Mouse (Mus musculus) stomach, embryonic 15.5 days (tissue): ENCODE measurements around the gene Dnajb3. TPM values are rescaled to one million over a fixed set of nuclear protein-coding genes. Genes with fewer than 3 reads are reported as not detected.
"Not testable (repeated sequence)": the region's sequence is repeated elsewhere in the genome, so short reads cannot be mapped to it uniquely, and the experiment has no call there.

Source experiments
- ATAC-seq: fragments of 200-750 bp; cut with Nextera tagmentation; 2 replicates; pipeline ENCODE4 v1.8.0; 2017; ENCODE audit warnings: low read depth, moderate number of reproducible peaks, moderate TSS enrichment; ENCODE audit not compliant: insufficient read depth, low FRiP score
- H3K27ac ChIP-seq: fragments of 300-500 bp; sonication (generic); 2 replicates; pipeline ENCODE4 v1.5.1; 2015; ENCODE audit warnings: mild to moderate bottlenecking, inconsistent platforms
- H3K27me3 ChIP-seq: fragments of 300-500 bp; sonication (generic); replicated peaks from 2 replicates; pipeline ENCODE4 v1.6.1; 2015; ENCODE audit warnings: inconsistent platforms
- H3K36me3 ChIP-seq: fragments of 300-500 bp; sonication (generic); 2 replicates; pipeline ENCODE4 v1.6.1; 2015; ENCODE audit warnings: inconsistent platforms
- H3K4me1 ChIP-seq: fragments of 300-500 bp; sonication (generic); 2 replicates; pipeline ENCODE4 v1.6.1; 2015; ENCODE audit warnings: inconsistent platforms
- H3K4me2 ChIP-seq: fragments of 300-500 bp; sonication (generic); 2 replicates; pipeline ENCODE4 v1.6.1; 2015; ENCODE audit warnings: mild to moderate bottlenecking, inconsistent platforms
- H3K4me3 ChIP-seq: fragments of 300-500 bp; sonication (generic); replicated peaks from 2 replicates; pipeline ENCODE4 v1.5.1; 2015; ENCODE audit warnings: inconsistent platforms
- H3K9ac ChIP-seq: fragments of 300-500 bp; sonication (generic); 2 replicates; pipeline ENCODE4 v1.6.1; 2015; ENCODE audit warnings: inconsistent platforms
- H3K9me3 ChIP-seq: fragments of 300-500 bp; sonication (generic); 2 replicates; pipeline ENCODE4 v1.6.1; 2016; ENCODE audit warnings: inconsistent platforms
- WGBS: fragments of 180-500 bp; shearing (Covaris S2); methylation state at CpG from one replicate; pipeline ENCODE4 v1.1.7; 2015; 5-methylcytosine and 5-hydroxymethylcytosine counted together
- polyA plus RNA-seq: library from polyadenylated mRNA; unstranded; fragments of >200 nt; fragmentation: Nextera tagmentation; extraction: Ambion mirVana; gene quantifications from 2 replicates; pipeline ENCODE4 v1.2.1, GENCODE M21; 2015

Gene Dnajb3
- polyA plus RNA-seq, 1 experiment from 2014 or later, result 10.1 TPM

DNA sequence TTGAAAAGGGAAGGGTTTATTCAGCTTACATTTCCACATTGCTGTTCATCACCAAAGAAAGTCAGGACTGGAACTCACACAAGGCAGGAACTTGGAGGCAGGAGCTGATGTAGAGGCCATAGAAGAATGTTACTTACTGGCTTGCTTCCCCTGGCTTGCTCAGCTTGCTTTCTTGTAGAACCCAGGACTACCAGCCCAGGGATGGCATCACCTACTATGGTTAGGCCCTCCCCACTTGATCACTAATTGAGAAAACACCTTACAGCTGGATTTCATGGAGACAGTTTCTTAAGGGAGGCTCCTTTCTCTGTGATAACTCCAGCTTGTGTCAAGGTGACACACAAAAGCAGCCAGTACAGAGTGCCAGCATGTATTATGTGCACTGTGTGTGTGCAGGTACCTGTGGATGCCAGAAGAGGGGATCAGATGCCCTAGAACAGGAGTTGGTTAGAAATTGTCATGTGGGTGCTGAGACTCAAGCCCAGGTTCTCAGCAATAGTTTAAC lies 17.5 kb upstream of the Dnajb3 start:
- not testable (repeated sequence) for H3K36me3 ChIP-seq, H3K9ac ChIP-seq, H3K4me1 ChIP-seq, H3K9me3 ChIP-seq, H3K4me3 ChIP-seq, H3K4me2 ChIP-seq, ATAC-seq, H3K27ac ChIP-seq, H3K27me3 ChIP-seq

DNA sequence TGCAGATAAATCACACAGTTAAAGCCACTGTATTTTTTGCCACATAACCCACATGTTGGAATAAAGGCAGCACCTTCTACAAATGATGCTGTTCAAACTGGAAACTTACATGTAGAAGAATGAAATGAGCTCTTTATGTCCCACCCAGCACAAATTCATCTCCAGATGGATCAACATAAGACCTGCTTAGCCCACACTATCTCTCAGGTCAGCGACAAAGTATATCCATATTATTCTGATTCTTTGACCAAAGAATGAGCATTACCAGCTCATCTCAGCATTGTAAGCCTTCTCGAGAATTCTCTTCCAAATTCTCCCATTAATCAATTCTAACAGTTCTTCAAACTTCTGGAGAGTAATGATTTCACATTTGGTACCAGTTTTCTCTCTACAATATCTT lies 16.6 kb upstream of the Dnajb3 start:
- ATAC-seq, result no peak
- Histone ChIP-seq H3K4me3 (no peak overlapping the region), H3K9ac (no peak overlapping the region), H3K27me3 (no peaks in the 10 kb centered on the region), H3K4me1 (no peaks in the 10 kb centered on the region), H3K36me3 (no peaks in the 10 kb centered on the region), H3K4me2 (no peak overlapping the region), H3K9me3 (peaks cover 13% of the 10 kb centered on the region; the same call in 1 of the 2 replicates), H3K27ac (no peak overlapping the region)
- 46% methylated on average over 2 of the region's 2 CpGs for WGBS

DNA sequence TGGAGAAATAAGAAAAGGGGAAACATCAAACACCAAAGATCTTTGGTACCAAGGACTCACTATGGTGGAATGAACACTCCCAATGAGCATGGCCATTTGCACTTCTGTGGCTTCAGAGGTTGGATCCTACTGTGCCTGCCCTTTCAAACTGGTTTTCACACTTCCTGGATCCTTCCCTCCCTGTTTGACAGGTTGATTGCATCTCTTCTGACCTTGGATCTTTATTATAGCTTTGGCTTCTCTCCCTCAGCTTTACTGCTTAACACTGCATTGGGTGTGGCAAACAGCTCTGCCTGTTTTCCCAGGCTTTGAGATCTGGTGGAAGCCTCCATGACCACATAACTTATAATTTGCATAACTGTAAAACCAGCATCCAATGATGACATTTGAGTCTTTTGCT lies 14.8 kb upstream of the Dnajb3 start:
- peaks cover 12% of the 10 kb centered on the region for H3K9me3 ChIP-seq
- H3K4me2 ChIP-seq, result no peak overlapping the region
- H3K27me3 ChIP-seq, result no peaks in the 10 kb centered on the region
- no peaks in the 10 kb centered on the region for H3K4me1 ChIP-seq
- H3K27ac ChIP-seq, result no peak overlapping the region
- no peak overlapping the region for H3K4me3 ChIP-seq
- ATAC-seq, result no peak
- no peak overlapping the region for H3K9ac ChIP-seq
- H3K36me3 ChIP-seq, result no peaks in the 10 kb centered on the region

DNA sequence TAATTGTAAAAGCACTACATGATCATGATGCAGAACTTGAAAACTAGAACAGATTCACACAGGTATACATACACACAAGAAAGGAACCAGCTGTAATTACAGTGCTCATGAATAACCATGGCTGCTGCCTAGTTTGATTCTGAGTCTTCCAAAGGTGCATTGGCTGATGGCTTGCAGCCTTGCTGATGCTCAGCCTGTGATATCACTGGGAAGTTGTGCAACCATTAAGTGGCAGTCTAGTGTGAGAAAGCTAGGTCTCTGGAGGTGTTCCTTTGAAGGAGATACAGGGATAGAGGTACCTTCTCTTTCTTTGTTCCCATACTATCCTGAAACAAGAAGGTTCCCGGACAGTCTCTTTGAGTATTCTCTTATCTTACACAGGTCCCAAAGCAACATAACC lies 13.5 kb upstream of the Dnajb3 start:
- no peak for ATAC-seq
- H3K36me3 ChIP-seq, result no peaks in the 10 kb centered on the region
- H3K9ac ChIP-seq, result no peak overlapping the region
- H3K27ac ChIP-seq, result no peak overlapping the region
- no peaks in the 10 kb centered on the region for H3K4me1 ChIP-seq
- H3K9me3 ChIP-seq, result peaks cover 12% of the 10 kb centered on the region
- H3K27me3 ChIP-seq, result no peaks in the 10 kb centered on the region
- H3K4me2 ChIP-seq, result no peak overlapping the region
- 15% methylated on average over 1 of the region's 1 CpGs for WGBS
- H3K4me3 ChIP-seq, result no peak overlapping the region

DNA sequence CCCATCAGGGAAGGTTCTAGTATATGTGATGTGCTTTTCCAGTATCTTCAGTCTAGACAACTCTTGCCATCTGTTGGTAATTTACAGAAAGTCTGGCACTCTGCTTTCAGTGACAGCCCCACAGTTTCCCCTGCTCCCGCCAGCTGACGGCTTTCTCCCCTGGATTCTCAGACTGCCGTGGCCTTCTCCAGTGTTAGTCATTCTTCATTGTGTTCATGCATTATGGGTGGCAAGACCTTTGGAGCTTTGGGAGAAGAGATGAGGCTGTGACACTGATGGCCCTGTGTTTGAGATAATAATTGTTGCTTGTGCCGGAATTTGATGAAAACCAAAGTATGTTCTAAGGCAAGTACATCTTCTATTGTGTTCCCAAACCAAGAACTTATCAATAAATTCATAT lies 13.0 kb upstream of the Dnajb3 start:
- ATAC-seq, result no peak
- no peaks in the 10 kb centered on the region for H3K27me3 ChIP-seq
- H3K27ac ChIP-seq, result no peak overlapping the region
- no peak overlapping the region for H3K4me3 ChIP-seq
- WGBS, result 50% methylated on average over 4 of the region's 4 CpGs
- no peak overlapping the region for H3K4me2 ChIP-seq
- H3K9me3 ChIP-seq, result peaks cover 12% of the 10 kb centered on the region
- no peaks in the 10 kb centered on the region for H3K4me1 ChIP-seq
- H3K9ac ChIP-seq, result no peak overlapping the region
- no peaks in the 10 kb centered on the region for H3K36me3 ChIP-seq

DNA sequence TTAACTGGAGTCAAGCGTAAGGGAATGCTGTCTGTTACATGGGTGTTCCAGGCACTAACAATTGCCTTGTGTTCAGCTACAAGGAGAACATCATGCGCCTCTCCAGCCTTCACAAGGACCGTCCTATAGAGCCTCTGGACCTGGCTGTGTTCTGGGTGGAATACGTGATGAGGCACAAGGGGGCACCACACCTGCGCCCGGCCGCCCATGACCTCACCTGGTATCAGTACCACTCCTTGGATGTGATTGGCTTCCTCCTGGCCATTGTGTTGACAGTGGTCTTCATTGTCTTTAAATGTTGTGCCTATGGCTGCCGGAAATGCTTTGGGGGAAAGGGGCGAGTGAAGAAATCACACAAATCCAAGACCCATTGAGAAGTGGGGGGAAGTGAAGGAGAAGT lies 12.5 kb upstream of the Dnajb3 start:
- no peak for ATAC-seq
- Histone ChIP-seq H3K27me3 (no peaks in the 10 kb centered on the region), H3K4me2 (no peak overlapping the region), H3K36me3 (no peaks in the 10 kb centered on the region), H3K9me3 (peaks cover 16% of the 10 kb centered on the region), H3K4me3 (no peak overlapping the region), H3K9ac (no peak overlapping the region), H3K4me1 (no peaks in the 10 kb centered on the region), H3K27ac (no peak overlapping the region)
- WGBS, result 74% methylated on average over 9 of the region's 9 CpGs

DNA sequence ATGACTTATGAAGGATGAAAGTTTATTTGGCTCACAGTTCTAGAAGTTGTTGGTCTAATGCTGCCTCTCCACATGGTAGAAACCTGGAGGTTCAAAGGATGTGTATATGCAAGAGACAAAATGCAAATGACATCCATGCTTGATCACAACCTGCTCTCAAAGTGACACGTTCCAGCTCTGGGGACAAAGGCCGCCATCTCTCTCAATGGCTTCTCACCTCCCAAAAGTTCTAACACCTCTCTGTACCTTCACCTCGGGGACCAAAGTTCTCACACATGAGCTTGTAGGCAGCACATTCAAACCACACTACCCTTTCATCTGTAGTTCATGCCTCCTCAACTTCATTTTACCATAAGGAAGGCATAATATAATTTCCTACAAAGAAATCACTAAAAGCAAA lies 12.0 kb upstream of the Dnajb3 start:
- Histone ChIP-seq H3K27me3 (no peaks in the 10 kb centered on the region), H3K4me2 (no peak overlapping the region), H3K36me3 (no peaks in the 10 kb centered on the region), H3K9ac (no peak overlapping the region), H3K9me3 (peaks cover 16% of the 10 kb centered on the region), H3K4me1 (no peaks in the 10 kb centered on the region), H3K27ac (no peak overlapping the region), H3K4me3 (no peak overlapping the region)
- 37% methylated on average over 3 of the region's 3 CpGs for WGBS
- ATAC-seq, result no peak

DNA sequence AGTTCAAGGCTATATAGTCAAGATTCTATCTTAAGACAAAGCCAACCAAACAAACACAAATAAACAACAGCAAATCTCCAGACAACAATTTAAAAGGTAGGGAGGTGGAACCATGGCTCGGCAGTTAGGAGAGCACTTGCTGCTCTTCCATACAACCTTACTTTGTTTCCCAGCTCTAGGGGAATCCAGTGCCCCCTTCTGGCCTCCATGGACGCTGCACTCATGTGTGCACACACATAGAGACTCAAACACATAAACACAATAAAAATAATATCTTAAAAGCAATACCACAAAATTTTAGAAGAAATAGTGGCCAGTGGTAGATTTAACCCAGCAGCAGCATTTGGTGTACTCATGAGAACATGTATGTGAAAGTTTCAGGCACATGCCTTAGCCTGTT lies 11.6 kb upstream of the Dnajb3 start:
- Histone ChIP-seq H3K4me2 (no peak overlapping the region), H3K9ac (no peak overlapping the region), H3K36me3 (no peaks in the 10 kb centered on the region), H3K27me3 (no peaks in the 10 kb centered on the region), H3K9me3 (peaks cover 16% of the 10 kb centered on the region), H3K4me1 (no peaks in the 10 kb centered on the region), H3K4me3 (no peak overlapping the region), H3K27ac (no peak overlapping the region)
- 63% methylated on average over 2 of the region's 2 CpGs for WGBS
- ATAC-seq, result no peak

DNA sequence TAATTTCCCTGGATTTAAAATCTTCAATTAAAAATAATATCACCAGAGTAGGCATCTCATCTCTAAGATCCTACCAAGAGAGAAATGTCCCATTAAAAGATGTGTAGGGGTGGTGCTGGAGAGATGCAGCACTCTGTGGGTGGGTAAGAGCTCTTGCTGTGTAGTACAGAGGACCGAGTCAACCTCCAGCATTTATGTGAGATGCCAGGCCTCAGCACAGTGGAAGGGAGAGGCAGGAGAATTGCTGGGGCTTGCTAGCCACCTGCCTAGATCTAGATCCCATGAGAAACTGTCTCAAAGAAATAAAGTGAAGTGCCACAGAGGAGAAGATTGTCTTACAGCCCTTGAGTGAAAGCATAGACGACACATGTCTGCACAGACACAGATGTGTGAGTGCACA lies 11.0 kb upstream of the Dnajb3 start:
- Histone ChIP-seq H3K4me1 (no peaks in the 10 kb centered on the region), H3K9me3 (peaks cover 16% of the 10 kb centered on the region), H3K9ac (no peak overlapping the region), H3K36me3 (no peaks in the 10 kb centered on the region), H3K4me2 (no peak overlapping the region), H3K27me3 (no peaks in the 10 kb centered on the region), H3K4me3 (no peak overlapping the region), H3K27ac (no peak overlapping the region)
- WGBS, result 60% methylated on average over 2 of the region's 2 CpGs
- no peak for ATAC-seq

DNA sequence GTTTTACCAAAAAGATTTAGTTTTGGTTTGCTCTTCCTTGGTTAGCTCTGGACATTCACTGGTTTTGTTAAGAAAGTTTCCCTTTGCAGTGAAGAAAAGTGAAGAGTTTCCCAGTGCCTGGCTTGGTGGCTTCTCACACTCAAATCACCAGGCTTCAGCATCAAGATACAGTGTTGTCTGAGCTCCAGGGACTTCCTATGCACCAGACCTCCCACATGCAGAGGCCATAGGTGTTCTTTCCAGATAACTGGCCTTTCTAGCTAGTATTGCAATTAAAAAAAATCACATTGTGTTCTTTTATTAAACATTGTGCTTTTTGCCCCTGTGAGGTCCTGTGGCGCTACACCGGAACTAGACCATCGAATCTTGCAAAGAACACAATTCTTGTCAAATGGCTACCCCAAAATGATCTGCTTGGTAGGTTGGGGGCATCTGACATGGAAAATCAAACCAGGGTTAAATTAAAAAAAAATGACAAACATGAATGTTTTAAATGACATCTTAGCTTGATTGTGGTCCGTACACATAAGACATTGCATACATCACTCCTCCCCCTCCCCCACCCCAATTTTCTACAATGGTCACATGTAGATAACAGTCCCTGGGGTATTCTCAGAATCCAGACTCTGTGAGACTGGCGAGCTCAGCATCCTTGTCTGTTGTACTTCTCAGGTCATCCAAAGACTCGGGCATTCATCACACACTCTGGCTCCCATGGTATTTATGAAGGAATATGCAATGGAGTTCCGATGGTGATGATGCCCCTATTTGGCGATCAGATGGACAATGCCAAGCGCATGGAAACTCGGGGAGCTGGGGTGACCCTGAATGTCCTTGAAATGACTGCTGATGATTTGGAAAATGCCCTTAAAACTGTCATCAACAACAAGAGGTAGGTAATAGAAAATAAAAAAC lies 10.1 kb upstream of the Dnajb3 start:
- no peaks in the 10 kb centered on the region for H3K36me3 ChIP-seq
- ATAC-seq, result no peak
- no peak overlapping the region for H3K4me2 ChIP-seq
- H3K4me3 ChIP-seq, result no peak overlapping the region
- 70% methylated on average over 10 of the region's 10 CpGs for WGBS
- H3K9ac ChIP-seq, result no peak overlapping the region
- no peaks in the 10 kb centered on the region for H3K4me1 ChIP-seq
- no peak overlapping the region for H3K27ac ChIP-seq
- H3K9me3 ChIP-seq, result peaks cover 16% of the 10 kb centered on the region
- no peaks in the 10 kb centered on the region for H3K27me3 ChIP-seq

DNA sequence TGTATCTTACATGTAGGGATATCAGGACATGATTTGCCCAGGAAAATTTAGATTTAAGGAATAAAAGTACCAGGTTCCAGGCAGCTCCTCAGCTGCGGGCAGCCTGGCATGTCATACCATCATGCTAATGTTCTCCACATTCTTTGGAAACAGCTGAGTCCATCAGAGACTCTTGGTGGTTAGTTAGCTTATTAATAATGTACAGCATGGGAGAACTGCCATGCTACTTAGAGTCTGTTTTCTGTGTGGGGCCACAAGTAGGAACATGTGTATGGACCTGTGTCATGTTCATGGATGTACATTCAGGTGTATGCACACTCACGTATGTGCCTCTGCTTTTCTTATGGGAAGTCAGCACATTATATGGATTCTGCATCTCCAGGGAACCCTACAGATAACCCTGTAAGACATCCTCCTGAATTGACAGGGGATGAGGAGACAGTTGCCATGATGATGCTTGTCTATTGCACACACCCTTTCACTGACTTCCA lies 8.9 kb upstream of the Dnajb3 start:
- Histone ChIP-seq H3K27ac (no peak overlapping the region), H3K36me3 (no peaks in the 10 kb centered on the region), H3K4me1 (no peaks in the 10 kb centered on the region), H3K9me3 (peaks cover 16% of the 10 kb centered on the region), H3K9ac (no peak overlapping the region), H3K4me2 (no peak overlapping the region), H3K27me3 (no peaks in the 10 kb centered on the region), H3K4me3 (no peak overlapping the region)
- no peak for ATAC-seq
- WGBS, result 74% methylated on average over 2 of the region's 2 CpGs

DNA sequence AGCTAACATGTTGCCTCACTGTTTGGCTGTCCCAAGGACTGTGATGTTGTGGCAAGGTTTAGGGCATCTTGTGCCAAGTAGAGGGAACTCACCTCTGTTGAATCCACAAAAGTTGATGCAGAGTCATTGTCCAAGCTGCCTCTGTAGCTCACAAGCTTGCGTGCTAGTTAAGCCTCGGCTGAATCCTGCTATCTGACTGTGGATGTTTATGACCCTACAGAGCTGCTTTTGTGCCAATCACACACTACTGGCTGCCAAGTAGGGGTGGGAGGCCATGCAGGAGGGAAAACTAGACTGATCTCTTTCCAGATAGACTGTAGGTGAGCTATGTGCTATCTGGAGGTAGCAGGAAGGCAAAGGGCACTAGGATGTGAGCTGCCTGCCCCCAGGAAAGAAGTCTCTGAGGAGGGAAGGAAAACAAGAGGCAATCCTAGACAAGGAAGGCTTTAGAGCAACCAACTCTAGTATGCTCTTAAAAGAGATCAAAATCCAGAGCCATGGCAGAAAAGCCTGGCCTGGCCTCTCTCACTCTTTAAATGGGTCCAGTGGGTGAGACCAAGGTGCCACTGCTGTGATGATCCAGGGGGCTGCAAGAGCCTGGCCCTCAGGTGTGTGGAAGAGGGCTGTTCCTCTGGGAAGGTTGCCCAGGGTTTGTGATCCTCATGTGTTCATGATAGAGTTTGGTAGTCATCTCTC lies 8.3 kb upstream of the Dnajb3 start:
- Histone ChIP-seq H3K9me3 (peaks cover 16% of the 10 kb centered on the region), H3K4me1 (no peaks in the 10 kb centered on the region), H3K4me3 (no peak overlapping the region), H3K36me3 (no peaks in the 10 kb centered on the region), H3K4me2 (no peak overlapping the region), H3K9ac (no peak overlapping the region), H3K27ac (no peak overlapping the region), H3K27me3 (no peaks in the 10 kb centered on the region)
- ATAC-seq, result no peak
- 76% methylated on average over 2 of the region's 2 CpGs for whole genome bisulfite sequencing
